Comparison of ENCODE assay signal across 14 mouse cellular contexts in the genomic region with DNA sequence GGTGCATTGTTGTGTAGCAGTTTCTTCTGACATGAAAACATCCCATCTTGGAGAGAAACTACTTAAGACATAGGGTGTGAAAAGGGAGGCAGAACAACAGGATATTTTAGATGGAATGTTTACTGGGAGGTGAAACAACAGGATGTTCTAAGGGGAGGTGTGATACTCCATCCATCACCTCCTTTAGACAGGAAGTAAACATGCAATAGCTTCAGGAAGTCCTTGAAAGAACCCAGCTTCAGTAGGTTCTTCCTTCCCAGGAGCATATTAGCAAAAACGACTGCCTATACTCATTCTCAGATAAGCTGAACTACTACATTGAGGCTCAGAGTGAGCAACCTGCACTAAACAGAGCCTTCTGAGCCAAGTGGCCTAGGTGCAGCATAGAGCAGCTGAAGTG.
"Had no signal": no experiment of that assay in that cellular context is flagged by ENCODE, and none has a peak within 500 bp of the region (broad histone marks: within the 10 kb centered on the region; RNA-seq: fewer than 3 reads in every experiment).

No protein-coding gene starts in this region.

- H3K27me3 ChIP-seq: liver, embryonic 13.5 days; midbrain, embryonic 12.5 days; midbrain, embryonic 15.5 days; neural tube, embryonic 13.5 days had no signal

- DNase-seq: kidney, adult 2 months; kidney, postnatal 25 days; layer of hippocampus, postnatal 36 days; liver, embryonic 13.5 days; lung, adult 2 months; thymus, adult 18-20 months; thymus, postnatal 25 days had no signal

- H3K4me2 ChIP-seq: liver, embryonic 13.5 days; midbrain, embryonic 12.5 days; midbrain, embryonic 15.5 days; neural tube, embryonic 13.5 days had no signal

- H3K4me1 ChIP-seq: midbrain, embryonic 15.5 days had no signal

- H3K9ac ChIP-seq: liver, embryonic 13.5 days; midbrain, embryonic 12.5 days; midbrain, embryonic 15.5 days; neural tube, embryonic 13.5 days had no signal

- ATAC-seq: intestine, postnatal 0 days; midbrain, embryonic 15.5 days had no signal

- H3K36me3 ChIP-seq: liver, embryonic 13.5 days; midbrain, embryonic 12.5 days; midbrain, embryonic 15.5 days; neural tube, embryonic 13.5 days had no signal

- H3K4me3 ChIP-seq: left cerebral cortex, adult 2 months; liver, embryonic 13.5 days; midbrain, embryonic 12.5 days; midbrain, embryonic 15.5 days; neural tube, embryonic 13.5 days had no signal

- H3K27ac ChIP-seq: kidney, postnatal 0 days; left cerebral cortex, adult 2 months; liver, embryonic 13.5 days; macrophage; midbrain, embryonic 12.5 days; midbrain, embryonic 15.5 days; neural tube, embryonic 13.5 days had no signal

- H3K9me3 ChIP-seq: liver, embryonic 13.5 days; midbrain, embryonic 12.5 days; midbrain, embryonic 15.5 days; neural tube, embryonic 13.5 days had no signal
